10 mouse cellular contexts compared by ENCODE assay signal in genomic region chr2:59771708-59772107, GRCm38 (mm10).
A peak's percentile ranks its signal among the peaks of the same experiment; 100 is the strongest.
DNase-seq lines count a peak whose midpoint lies in the region; ATAC-seq lines count a peak whose summit lies in the region.
"Had no signal": no experiment of that assay in that cellular context is flagged by ENCODE, and none has a peak within 500 bp of the region (broad histone marks: within the 10 kb centered on the region; RNA-seq: fewer than 3 reads in every experiment).

No protein-coding gene starts in this region.

- WGBS in kidney, embryonic 14.5 days = 15% methylated on average over 8 of the region's 8 CpGs
- 60% methylated on average over 8 of the region's 8 CpGs for WGBS in hindbrain, embryonic 12.5 days
- WGBS in midbrain, embryonic 15.5 days = 67% methylated on average over 8 of the region's 8 CpGs

- peaks cover 25% of the 10 kb centered on the region for H3K36me3 ChIP-seq in kidney, embryonic 14.5 days (ENCODE audit: control insufficient read depth, insufficient read depth, low read length)
- no peaks in the 10 kb centered on the region for H3K36me3 ChIP-seq in hindbrain, embryonic 12.5 days
- no peaks in the 10 kb centered on the region for H3K36me3 ChIP-seq in midbrain, embryonic 15.5 days (replicated peaks)

- H3K9me3 ChIP-seq in kidney, embryonic 14.5 days (ENCODE audit: control insufficient read depth, low read length) = no peaks in the 10 kb centered on the region
- no peaks in the 10 kb centered on the region for H3K9me3 ChIP-seq in hindbrain, embryonic 12.5 days (replicated peaks)
- H3K9me3 ChIP-seq in midbrain, embryonic 15.5 days = no peaks in the 10 kb centered on the region
- H3K9me3 ChIP-seq: liver, embryonic 12.5 days; megakaryocyte, embryonic 14.5 days had no signal

- intact Hi-C loops in gastrocnemius, postnatal 36 days (cut with DNase I) = no loop called here

- 0 out of 2 replicates have a peak overlapping the region, but pooled peaks have one; percentile 15 for H3K4me2 ChIP-seq in kidney, embryonic 14.5 days (replicated peaks; ENCODE audit: low read depth, low read length)
- H3K4me2 ChIP-seq in hindbrain, embryonic 12.5 days (replicated peaks) = no peak overlapping the region
- peak overlapping the region; percentile 14; the same call in 1 of the 2 replicates for H3K4me2 ChIP-seq in midbrain, embryonic 15.5 days
- H3K4me2 ChIP-seq: liver, embryonic 12.5 days had no signal

- no peak for DNase-seq in kidney, postnatal 25 days
- DNase-seq in embryo, embryonic 11.5 days (ENCODE audit: low read depth, low spot score) = peak; percentile 57
- no peak for DNase-seq in adrenal gland, postnatal 14 days
- DNase-seq in gastrocnemius, postnatal 36 days = no peak
- DNase-seq in adrenal gland, adult 8-10 months = no peak

- ATAC-seq in kidney, embryonic 14.5 days (ENCODE audit: low FRiP score, low TSS enrichment) = peak; percentile 78
- ATAC-seq in hindbrain, embryonic 12.5 days (ENCODE audit: low FRiP score) = no peak
- peak; percentile 28; the same call in 1 of the 2 replicates for ATAC-seq in midbrain, embryonic 15.5 days (replicated peaks)
- ATAC-seq: liver, embryonic 12.5 days had no signal

- no peak overlapping the region for H3K4me3 ChIP-seq in kidney, embryonic 14.5 days (ENCODE audit: low read length)
- H3K4me3 ChIP-seq in hindbrain, embryonic 12.5 days = no peak overlapping the region
- no peak overlapping the region for H3K4me3 ChIP-seq in midbrain, embryonic 15.5 days
- H3K4me3 ChIP-seq: liver, embryonic 12.5 days; megakaryocyte, embryonic 14.5 days had no signal

- peak overlapping the region; percentile 83 for H3K27ac ChIP-seq in kidney, embryonic 14.5 days (ENCODE audit: low read depth, low read length)
- H3K27ac ChIP-seq in hindbrain, embryonic 12.5 days = peak overlapping the region; percentile 19; the same call in 1 of the 2 replicates
- H3K27ac ChIP-seq in midbrain, embryonic 15.5 days = no peak overlapping the region
- H3K27ac ChIP-seq: liver, embryonic 12.5 days had no signal

- 0 out of 2 replicates have a peak overlapping the region, but pooled peaks have one; percentile 12 for H3K9ac ChIP-seq in kidney, embryonic 14.5 days (ENCODE audit: low read depth, low read length)
- no peak overlapping the region for H3K9ac ChIP-seq in hindbrain, embryonic 12.5 days
- no peak overlapping the region for H3K9ac ChIP-seq in midbrain, embryonic 15.5 days
- H3K9ac ChIP-seq: liver, embryonic 12.5 days had no signal

- H3K4me1 ChIP-seq in kidney, embryonic 14.5 days (ENCODE audit: control insufficient read depth, insufficient read depth, low read length) = peaks cover 54% of the 10 kb centered on the region
- peaks cover 28% of the 10 kb centered on the region for H3K4me1 ChIP-seq in hindbrain, embryonic 12.5 days
- peaks cover 22% of the 10 kb centered on the region for H3K4me1 ChIP-seq in midbrain, embryonic 15.5 days

- H3K27me3 ChIP-seq in kidney, embryonic 14.5 days (ENCODE audit: control insufficient read depth, insufficient read depth, low read length) = no peaks in the 10 kb centered on the region
- no peaks in the 10 kb centered on the region for H3K27me3 ChIP-seq in hindbrain, embryonic 12.5 days
- H3K27me3 ChIP-seq in midbrain, embryonic 15.5 days (replicated peaks) = no peaks in the 10 kb centered on the region
- H3K27me3 ChIP-seq: liver, embryonic 12.5 days had no signal
